Comparison of ENCODE assay signal across 8 mouse cellular contexts in genomic region chr9:120932371-120932770, GRCm38 (mm10). TPM values are rescaled to one million over a fixed set of nuclear protein-coding genes. Genes with fewer than 3 reads are reported as not detected.
DNase-seq lines count a peak whose midpoint lies in the region; ATAC-seq and TF ChIP-seq lines count a peak whose summit lies in the region.

No protein-coding gene starts in this region.

- H3K4me1 ChIP-seq in heart, adult 2 months (ENCODE audit: control insufficient read depth, insufficient read depth, low read length): peaks cover 13% of the 10 kb centered on the region
- peaks cover 18% of the 10 kb centered on the region for H3K4me1 ChIP-seq in lung, adult 2 months (ENCODE audit: control insufficient read depth, insufficient read depth, low read length)
- H3K4me1 ChIP-seq in forebrain, embryonic 15.5 days: peaks cover 37% of the 10 kb centered on the region
- H3K4me1 ChIP-seq in stomach, postnatal 0 days (replicated peaks; ENCODE audit: control insufficient read depth, insufficient read depth): peaks cover 7% of the 10 kb centered on the region

- H3K9ac ChIP-seq in heart, adult 2 months (ENCODE audit: low read depth, low read length): no peak overlapping the region
- no peak overlapping the region for H3K9ac ChIP-seq in forebrain, embryonic 15.5 days (replicated peaks)
- no peak overlapping the region for H3K9ac ChIP-seq in stomach, postnatal 0 days (ENCODE audit: low read length)

- peaks cover 5% of the 10 kb centered on the region; the same call in 1 of the 2 replicates for H3K79me2 ChIP-seq in heart, adult 2 months (replicated peaks; ENCODE audit: control insufficient read depth, insufficient read depth, low read length)

- no peak for TF ChIP-seq EP300 in heart, adult 2 months (IDR thresholded peaks at IDR 0.05; ENCODE audit: insufficient read depth, low read depth, low read length)
- TF ChIP-seq EP300 in stomach, postnatal 0 days (optimal IDR thresholded peaks at IDR 0.05): no peak

- WGBS in heart, adult 2 months: 64% methylated on average over 6 of the region's 6 CpGs
- 42% methylated on average over 6 of the region's 6 CpGs for WGBS in lung, adult 2 months
- 10% methylated on average over 6 of the region's 6 CpGs for WGBS in forebrain, embryonic 15.5 days
- WGBS in stomach, postnatal 0 days: 44% methylated on average over 6 of the region's 6 CpGs

- H3K4me2 ChIP-seq in forebrain, embryonic 15.5 days (replicated peaks): no peak overlapping the region
- no peak overlapping the region for H3K4me2 ChIP-seq in stomach, postnatal 0 days (replicated peaks; ENCODE audit: low read depth)

- TF ChIP-seq CTCF in heart, adult 2 months (IDR thresholded peaks at IDR 0.05): no peak
- TF ChIP-seq CTCF in lung, adult 2 months (IDR thresholded peaks at IDR 0.05; ENCODE audit: insufficient read depth, low read length): no peak
- TF ChIP-seq CTCF in stomach, postnatal 0 days (IDR thresholded peaks at IDR 0.05; ENCODE audit: low read depth): no peak

- H3K27me3 ChIP-seq in heart, adult 2 months (ENCODE audit: control insufficient read depth, insufficient read depth, low read length): no peaks in the 10 kb centered on the region
- H3K27me3 ChIP-seq in forebrain, embryonic 15.5 days: no peaks in the 10 kb centered on the region
- no peaks in the 10 kb centered on the region for H3K27me3 ChIP-seq in stomach, postnatal 0 days (ENCODE audit: control insufficient read depth, insufficient read depth, low read length)

- TF ChIP-seq POLR2A in heart, adult 2 months (IDR thresholded peaks at IDR 0.05; ENCODE audit: insufficient read depth, low read depth, low read length): no peak
- TF ChIP-seq POLR2A in lung, adult 2 months (IDR thresholded peaks at IDR 0.05; ENCODE audit: borderline replicate concordance, extremely low read depth, low read depth, low read length): no peak

- peak overlapping the region; percentile 26; the same call in 1 of the 2 replicates for H3K27ac ChIP-seq in heart, adult 2 months
- H3K27ac ChIP-seq in forebrain, embryonic 15.5 days (replicated peaks): peak overlapping the region; percentile 58
- peak overlapping the region; percentile 56; the same call in 1 of the 2 replicates for H3K27ac ChIP-seq in stomach, postnatal 0 days (replicated peaks)

- no peak for ATAC-seq in forebrain, embryonic 15.5 days (replicated peaks)
- no peak for ATAC-seq in stomach, postnatal 0 days (ENCODE audit: low FRiP score, low TSS enrichment)

- intact Hi-C loops in heart, adult 2 months (cut with DNase I): loop anchor here (2.0 to 5.0 kb wide), 3 partner anchors 78 to 195 kb away; no protein-coding TSS in a partner anchor
- intact Hi-C loops in heart, postnatal 14 days (cut with DNase I): loop anchor here (2.0 to 5.0 kb wide), 2 partner anchors 80 to 330 kb away; no protein-coding TSS in a partner anchor

- H3K36me3 ChIP-seq in heart, adult 2 months (ENCODE audit: control insufficient read depth, insufficient read depth, low read length): peaks cover 13% of the 10 kb centered on the region
- H3K36me3 ChIP-seq in forebrain, embryonic 15.5 days: no peaks in the 10 kb centered on the region
- H3K36me3 ChIP-seq in stomach, postnatal 0 days (ENCODE audit: control insufficient read depth, insufficient read depth, low read length): no peaks in the 10 kb centered on the region

- no peaks in the 10 kb centered on the region for H3K9me3 ChIP-seq in forebrain, embryonic 15.5 days
- no peaks in the 10 kb centered on the region for H3K9me3 ChIP-seq in stomach, postnatal 0 days (ENCODE audit: control insufficient read depth, low read length)

- no peak for DNase-seq in heart, adult 2 months
- DNase-seq in heart, postnatal 14 days: no peak
- peak; percentile 14 for DNase-seq in lung, postnatal 10 days
- DNase-seq in lung, adult 2 months: no peak
- DNase-seq in stomach, postnatal 0 days (ENCODE audit: low spot score): no peak
- DNase-seq in spleen, adult 18-20 months: no peak
- no peak for DNase-seq in adrenal gland, adult 2 months

- no peak overlapping the region for H3K4me3 ChIP-seq in heart, adult 2 months
- no peak overlapping the region for H3K4me3 ChIP-seq in lung, adult 2 months (replicated peaks; ENCODE audit: extremely low read depth, low read depth, low read length)
- no peak overlapping the region for H3K4me3 ChIP-seq in forebrain, embryonic 15.5 days
- no peak overlapping the region for H3K4me3 ChIP-seq in stomach, postnatal 0 days (ENCODE audit: low read depth, low read length)

RNA-seq across cellular contexts. Expression of gene Ctnnb1, which starts 3.4 kb away (rescaled TPM):
- total RNA-seq in heart, adult 2 months (2021): 100 to 1,000 TPM; 382 to 431 TPM
- polyA plus RNA-seq in heart, adult 2 months (2012; rRNA removed): 138 and 180 TPM in 2 replicates
- total RNA-seq in heart, postnatal 14 days (2021): 100 to 1,000 TPM; 541 to 546 TPM
- polyA plus RNA-seq in lung, adult 2 months (2012; rRNA removed): 149 and 203 TPM in 2 replicates
- polyA plus RNA-seq in forebrain, embryonic 15.5 days (2015; fragmentation: Nextera tagmentation; extraction: Ambion mirVana): 615 and 648 TPM in 2 replicates
- polyA plus RNA-seq in stomach, postnatal 0 days (2015; fragmentation: Nextera tagmentation; extraction: Ambion mirVana): 220 and 244 TPM in 2 replicates
- 100 to 1,000 TPM; 723 to 888 TPM for total RNA-seq in adrenal gland, adult 2 months (2021)
- 78.3 and 197 TPM in 2 replicates for polyA plus RNA-seq in adrenal gland, adult 2 months (2012; rRNA removed)
